Mouse (Mus musculus) testis, postnatal 10 days (tissue): ENCODE measurements around the gene Gm20715.
"Not testable (repeated sequence)": the region's sequence is repeated elsewhere in the genome, so short reads cannot be mapped to it uniquely, and the experiment has no call there.

Source experiments
- DNase-seq: peaks from one replicate; pipeline ENCODE4 v3.0.0; 2021; ENCODE audit warnings: low spot score

Gm20715 gene

GRCm38 (mm10) chr7:6410043-6410442 is at the start of gene Gm20715:
TSS of gene Gm20715 (plus strand) at chr7:6410277.
- DNase-seq, result peak; percentile 99

- DNase-seq, result no peak
Observed at GRCm38 (mm10) chr7:6360477-6361060, 49.5 kb upstream of the Gm20715 start.

GRCm38 (mm10) chr7:6361756-6362155 is 48.3 kb upstream of the Gm20715 start:
- DNase-seq, result no peak

- DNase-seq, result peak; percentile 100
Observed at GRCm38 (mm10) chr7:6362268-6363046, 47.6 kb upstream of the Gm20715 start.

- no peak for DNase-seq
Observed at GRCm38 (mm10) chr7:6363047-6363488, 47.0 kb upstream of the Gm20715 start, which contains the start of gene Zfp78. TSS of gene Zfp78 (plus strand) at chr7:6363280.

GRCm38 (mm10) chr7:6364761-6365160 is 45.3 kb upstream of the Gm20715 start:
- DNase-seq, result no peak

GRCm38 (mm10) chr7:6367185-6367584 is 42.9 kb upstream of the Gm20715 start:
- no peak for DNase-seq

GRCm38 (mm10) chr7:6368146-6368545 is 41.9 kb upstream of the Gm20715 start:
- not testable (repeated sequence) for DNase-seq

- no peak for DNase-seq
Observed at GRCm38 (mm10) chr7:6369460-6369859, 40.6 kb upstream of the Gm20715 start.

GRCm38 (mm10) chr7:6372993-6373392 is 37.1 kb upstream of the Gm20715 start:
- no peak for DNase-seq

GRCm38 (mm10) chr7:6378441-6378840 is 31.6 kb upstream of the Gm20715 start:
- DNase-seq, result no peak

- no peak for DNase-seq
Observed at GRCm38 (mm10) chr7:6381431-6381830, 28.6 kb upstream of the Gm20715 start.

- DNase-seq, result peak; percentile 98
Observed at GRCm38 (mm10) chr7:6383044-6383455, 27.0 kb upstream of the Gm20715 start, which contains the start of gene Zfp28. TSS of gene Zfp28 (plus strand) at chr7:6383295.

- no peak for DNase-seq
Observed at GRCm38 (mm10) chr7:6384011-6384410, 26.1 kb upstream of the Gm20715 start.

- peak; percentile 48 for DNase-seq
Observed at GRCm38 (mm10) chr7:6386995-6387394, 23.1 kb upstream of the Gm20715 start.

- DNase-seq, result no peak
Observed at GRCm38 (mm10) chr7:6388971-6389370, 21.1 kb upstream of the Gm20715 start.

GRCm38 (mm10) chr7:6389449-6389848 is 20.6 kb upstream of the Gm20715 start:
- DNase-seq, result no peak

GRCm38 (mm10) chr7:6397996-6398975 is 11.8 kb upstream of the Gm20715 start, which contains the start of gene Smim17:
TSS of gene Smim17 (plus strand) at chr7:6398715.
- peak; percentile 63 for DNase-seq

GRCm38 (mm10) chr7:6414626-6415441 is 4.8 kb downstream of the Gm20715 start:
- no peak for DNase-seq

GRCm38 (mm10) chr7:6415442-6415787 is 5.3 kb downstream of the Gm20715 start:
- no peak for DNase-seq

GRCm38 (mm10) chr7:6419894-6420293 is 9.8 kb downstream of the Gm20715 start:
- no peak for DNase-seq
